Comparison of ENCODE assay signal across 8 mouse cellular contexts in genomic region chr2:92388891-92389641, GRCm38 (mm10). TPM values are rescaled to one million over a fixed set of nuclear protein-coding genes. Genes with fewer than 3 reads are reported as not detected.
A peak's percentile ranks its signal among the peaks of the same experiment; 100 is the strongest.
DNase-seq lines count a peak whose midpoint lies in the region; ATAC-seq and TF ChIP-seq lines count a peak whose summit lies in the region.

No protein-coding gene starts in this region.

- H3ac ChIP-seq in C2C12 (ENCODE audit: control insufficient read depth, insufficient read length, low read depth): peak overlapping the region; percentile 70

- peak; percentile 95 for ATAC-seq in forebrain, embryonic 11.5 days (replicated peaks; ENCODE audit: low FRiP score)
- peak; percentile 77 for ATAC-seq in heart, embryonic 15.5 days (replicated peaks; ENCODE audit: insufficient number of reproducible peaks, insufficient read depth, low FRiP score, low read depth)
- peak; percentile 65 for ATAC-seq in liver, embryonic 11.5 days (replicated peaks; ENCODE audit: low FRiP score)
- ATAC-seq in neural tube, embryonic 12.5 days (ENCODE audit: low FRiP score, low read depth): peak; percentile 93

- H3K79me2 ChIP-seq in C2C12 (ENCODE audit: control insufficient read depth, insufficient read depth): no peaks in the 10 kb centered on the region

- WGBS in forebrain, embryonic 11.5 days: under 1% methylated on average over 57 of the region's 62 CpGs
- 2% methylated on average over 57 of the region's 62 CpGs for WGBS in heart, embryonic 15.5 days
- WGBS in liver, embryonic 11.5 days: 1% methylated on average over 62 of the region's 62 CpGs
- WGBS in neural tube, embryonic 12.5 days: under 1% methylated on average over 62 of the region's 62 CpGs

- no peak for TF ChIP-seq CTCF in C2C12 (IDR thresholded peaks at IDR 0.05; ENCODE audit: control insufficient read depth, insufficient read depth, insufficient read length)

- peak overlapping the region; percentile 85 for H3K4me2 ChIP-seq in forebrain, embryonic 11.5 days (ENCODE audit: low read depth, low read length, severe bottlenecking)
- H3K4me2 ChIP-seq in heart, embryonic 15.5 days: peak overlapping the region; percentile 92
- H3K4me2 ChIP-seq in liver, embryonic 11.5 days: peak overlapping the region; percentile 73
- peak overlapping the region; percentile 91 for H3K4me2 ChIP-seq in neural tube, embryonic 12.5 days (replicated peaks)

- peak overlapping the region; percentile 46 for H3K4me3 ChIP-seq in C2C12 (ENCODE audit: insufficient read depth, poor library complexity, severe bottlenecking)
- peak overlapping the region; percentile 73 for H3K4me3 ChIP-seq in forebrain, embryonic 11.5 days (ENCODE audit: low read depth, low read length)
- peak overlapping the region; percentile 59 for H3K4me3 ChIP-seq in heart, embryonic 15.5 days
- H3K4me3 ChIP-seq in liver, embryonic 11.5 days (ENCODE audit: low read depth, low read length): peak overlapping the region; percentile 59
- peak overlapping the region; percentile 78 for H3K4me3 ChIP-seq in neural tube, embryonic 12.5 days

- DNase-seq in brain, adult 2 months (ENCODE audit: low read depth, low spot score): peak; percentile 99
- peak; percentile 98 for DNase-seq in forebrain, embryonic 11.5 days (ENCODE audit: low spot score)
- DNase-seq in kidney, postnatal 10 days: peak; percentile 93
- DNase-seq in liver, embryonic 11.5 days (ENCODE audit: low spot score): peak; percentile 80
- DNase-seq in thymus, adult 18-20 months: peak; percentile 31 to 46

- H3K36me3 ChIP-seq in C2C12 (ENCODE audit: control insufficient read depth, insufficient read depth): peaks cover 6% of the 10 kb centered on the region
- peaks cover 13% of the 10 kb centered on the region; the same call in 1 of the 2 replicates for H3K36me3 ChIP-seq in forebrain, embryonic 11.5 days (ENCODE audit: control insufficient read depth, insufficient read depth, low read length)
- no peaks in the 10 kb centered on the region for H3K36me3 ChIP-seq in heart, embryonic 15.5 days
- no peaks in the 10 kb centered on the region for H3K36me3 ChIP-seq in liver, embryonic 11.5 days (ENCODE audit: control insufficient read depth, insufficient read depth, low read length)
- peaks cover 37% of the 10 kb centered on the region for H3K36me3 ChIP-seq in neural tube, embryonic 12.5 days

- H3K9me3 ChIP-seq in forebrain, embryonic 11.5 days (ENCODE audit: control insufficient read depth, low read length): no peaks in the 10 kb centered on the region
- H3K9me3 ChIP-seq in heart, embryonic 15.5 days (replicated peaks): no peaks in the 10 kb centered on the region
- no peaks in the 10 kb centered on the region for H3K9me3 ChIP-seq in liver, embryonic 11.5 days (ENCODE audit: control insufficient read depth, low read length)
- no peaks in the 10 kb centered on the region for H3K9me3 ChIP-seq in neural tube, embryonic 12.5 days

- H3K4me1 ChIP-seq in forebrain, embryonic 11.5 days (replicated peaks; ENCODE audit: control insufficient read depth, insufficient read depth, low read length): peaks cover 30% of the 10 kb centered on the region
- H3K4me1 ChIP-seq in heart, embryonic 15.5 days (replicated peaks): peaks cover 38% of the 10 kb centered on the region
- peaks cover 22% of the 10 kb centered on the region for H3K4me1 ChIP-seq in liver, embryonic 11.5 days (replicated peaks; ENCODE audit: control insufficient read depth, insufficient read depth, low read length)
- H3K4me1 ChIP-seq in neural tube, embryonic 12.5 days: peaks cover 60% of the 10 kb centered on the region

- peak overlapping the region; percentile 78 for H3K9ac ChIP-seq in forebrain, embryonic 11.5 days (ENCODE audit: low read length)
- peak overlapping the region; percentile 53 for H3K9ac ChIP-seq in heart, embryonic 15.5 days
- H3K9ac ChIP-seq in liver, embryonic 11.5 days (ENCODE audit: low read depth, low read length): peak overlapping the region; percentile 28; the same call in 1 of the 2 replicates
- peak overlapping the region; percentile 85 for H3K9ac ChIP-seq in neural tube, embryonic 12.5 days

- H3K27ac ChIP-seq in forebrain, embryonic 11.5 days (ENCODE audit: low read depth, low read length): peak overlapping the region; percentile 51
- H3K27ac ChIP-seq in heart, embryonic 15.5 days: 0 out of 2 replicates have a peak overlapping the region, but pooled peaks have one; percentile 26
- no peak overlapping the region for H3K27ac ChIP-seq in liver, embryonic 11.5 days (ENCODE audit: low read depth, low read length)
- H3K27ac ChIP-seq in neural tube, embryonic 12.5 days: peak overlapping the region; percentile 59; the same call in 1 of the 2 replicates

- no peaks in the 10 kb centered on the region for H3K79me3 ChIP-seq in C2C12 (ENCODE audit: low read depth)

- peaks cover 16% of the 10 kb centered on the region for H3K27me3 ChIP-seq in C2C12 (ENCODE audit: control insufficient read depth, insufficient read depth, insufficient read length)
- no peaks in the 10 kb centered on the region for H3K27me3 ChIP-seq in forebrain, embryonic 11.5 days (ENCODE audit: control insufficient read depth, insufficient read depth, low read length)
- peaks cover 48% of the 10 kb centered on the region for H3K27me3 ChIP-seq in heart, embryonic 15.5 days
- peaks cover 74% of the 10 kb centered on the region for H3K27me3 ChIP-seq in liver, embryonic 11.5 days (replicated peaks; ENCODE audit: control insufficient read depth, insufficient read depth, low read length)
- no peaks in the 10 kb centered on the region for H3K27me3 ChIP-seq in neural tube, embryonic 12.5 days (replicated peaks)

TF ChIP-seq in C2C12, 6 proteins besides CTCF, POLR2A, EP300 and RAD21:
- TF ChIP-seq CEBPB (IDR thresholded peaks at IDR 0.05; ENCODE audit: low read depth) (no peak), MYOG (IDR thresholded peaks at IDR 0.05; ENCODE audit: control insufficient read depth, extremely low read depth, insufficient read length) (no peak), MAX (IDR thresholded peaks at IDR 0.05) (no peak), USF1 (IDR thresholded peaks at IDR 0.05; ENCODE audit: low read depth) (no peak), FOSL1 (IDR thresholded peaks at IDR 0.05; ENCODE audit: insufficient read depth, low read length, poor library complexity, severe bottlenecking) (no peak), MYOD1 (IDR thresholded peaks at IDR 0.05; ENCODE audit: control insufficient read depth, insufficient read length, low read depth) (no peak)

RNA-seq across cellular contexts. Expression of gene 1700029I15Rik, which starts 6.7 kb away (rescaled TPM):
- polyA plus RNA-seq in C2C12 (2012; fragmentation: generic; extraction: Trizol): 0.73 TPM
- 2.3 and 3.6 TPM in 2 replicates for polyA plus RNA-seq in forebrain, embryonic 11.5 days (2014; fragmentation: Nextera tagmentation; extraction: Ambion mirVana)
- polyA plus RNA-seq in heart, embryonic 15.5 days (2015; fragmentation: Nextera tagmentation; extraction: Ambion mirVana): 1.2 and 1.7 TPM in 2 replicates
- polyA plus RNA-seq in liver, embryonic 11.5 days (2014; fragmentation: Nextera tagmentation; extraction: Ambion mirVana): 0.81 and 1.7 TPM in 2 replicates
- polyA plus RNA-seq in neural tube, embryonic 12.5 days (2016; fragmentation: Nextera tagmentation; extraction: Ambion mirVana): 5.8 and 7.3 TPM in 2 replicates

RNA-seq across cellular contexts. Expression of gene Mapk8ip1, which starts 12.0 kb away (rescaled TPM):
- polyA plus RNA-seq in C2C12 (2012; fragmentation: generic; extraction: Trizol): 18.8 TPM
- 35.9 and 41.4 TPM in 2 replicates for polyA plus RNA-seq in forebrain, embryonic 11.5 days (2014; fragmentation: Nextera tagmentation; extraction: Ambion mirVana)
- polyA plus RNA-seq in heart, embryonic 15.5 days (2015; fragmentation: Nextera tagmentation; extraction: Ambion mirVana): 5.7 and 9.7 TPM in 2 replicates
- 4.9 and 6.3 TPM in 2 replicates for polyA plus RNA-seq in liver, embryonic 11.5 days (2014; fragmentation: Nextera tagmentation; extraction: Ambion mirVana)
- polyA plus RNA-seq in neural tube, embryonic 12.5 days (2016; fragmentation: Nextera tagmentation; extraction: Ambion mirVana): 144 and 154 TPM in 2 replicates

RNA-seq across cellular contexts. Expression of gene Large2, which starts 14.4 kb away (rescaled TPM):
- 0.13 TPM for polyA plus RNA-seq in C2C12 (2012; fragmentation: generic; extraction: Trizol)
- polyA plus RNA-seq in forebrain, embryonic 11.5 days (2014; fragmentation: Nextera tagmentation; extraction: Ambion mirVana): 16.1 and 16.4 TPM in 2 replicates
- 1.6 and 3.4 TPM in 2 replicates for polyA plus RNA-seq in heart, embryonic 15.5 days (2015; fragmentation: Nextera tagmentation; extraction: Ambion mirVana)
- polyA plus RNA-seq in liver, embryonic 11.5 days (2014; fragmentation: Nextera tagmentation; extraction: Ambion mirVana): 4.2 and 5.4 TPM in 2 replicates
- 1.8 and 2.6 TPM in 2 replicates for polyA plus RNA-seq in neural tube, embryonic 12.5 days (2016; fragmentation: Nextera tagmentation; extraction: Ambion mirVana)

RNA-seq across cellular contexts. Expression of gene Pex16, which starts 14.6 kb away (rescaled TPM):
- polyA plus RNA-seq in C2C12 (2012; fragmentation: generic; extraction: Trizol): 21.0 TPM
- 18.2 and 22.9 TPM in 2 replicates for polyA plus RNA-seq in forebrain, embryonic 11.5 days (2014; fragmentation: Nextera tagmentation; extraction: Ambion mirVana)
- polyA plus RNA-seq in heart, embryonic 15.5 days (2015; fragmentation: Nextera tagmentation; extraction: Ambion mirVana): 14.8 and 19.0 TPM in 2 replicates
- 26.3 and 29.3 TPM in 2 replicates for polyA plus RNA-seq in liver, embryonic 11.5 days (2014; fragmentation: Nextera tagmentation; extraction: Ambion mirVana)
- polyA plus RNA-seq in neural tube, embryonic 12.5 days (2016; fragmentation: Nextera tagmentation; extraction: Ambion mirVana): 26.5 and 28.7 TPM in 2 replicates

RNA-seq across cellular contexts. Expression of gene Cry2, which starts 44.8 kb away (rescaled TPM):
- 2.1 TPM for polyA plus RNA-seq in C2C12 (2012; fragmentation: generic; extraction: Trizol)
- polyA plus RNA-seq in forebrain, embryonic 11.5 days (2014; fragmentation: Nextera tagmentation; extraction: Ambion mirVana): 24.0 and 25.5 TPM in 2 replicates
- polyA plus RNA-seq in heart, embryonic 15.5 days (2015; fragmentation: Nextera tagmentation; extraction: Ambion mirVana): 15.8 and 20.9 TPM in 2 replicates
- 20.6 and 22.5 TPM in 2 replicates for polyA plus RNA-seq in liver, embryonic 11.5 days (2014; fragmentation: Nextera tagmentation; extraction: Ambion mirVana)
- polyA plus RNA-seq in neural tube, embryonic 12.5 days (2016; fragmentation: Nextera tagmentation; extraction: Ambion mirVana): 32.7 and 33.6 TPM in 2 replicates

Comparison
In these comparisons a context has a peak if more than half of its experiments do, and no peak if none do; other contexts are left out.
1. DNase-seq: peak in every context shown above with its lines; median percentile 99 in brain, adult 2 months; 98 in forebrain, embryonic 11.5 days; 93 in kidney, postnatal 10 days; 80 in liver, embryonic 11.5 days; 38 in thymus, adult 18-20 months.
2. H3K9ac ChIP-seq: peak in every context shown above with its lines; median percentile 85 in neural tube, embryonic 12.5 days; 78 in forebrain, embryonic 11.5 days; 53 in heart, embryonic 15.5 days; 28 in liver, embryonic 11.5 days.